Comparison of ENCODE assay signal across 7 mouse cellular contexts in the genomic region with DNA sequence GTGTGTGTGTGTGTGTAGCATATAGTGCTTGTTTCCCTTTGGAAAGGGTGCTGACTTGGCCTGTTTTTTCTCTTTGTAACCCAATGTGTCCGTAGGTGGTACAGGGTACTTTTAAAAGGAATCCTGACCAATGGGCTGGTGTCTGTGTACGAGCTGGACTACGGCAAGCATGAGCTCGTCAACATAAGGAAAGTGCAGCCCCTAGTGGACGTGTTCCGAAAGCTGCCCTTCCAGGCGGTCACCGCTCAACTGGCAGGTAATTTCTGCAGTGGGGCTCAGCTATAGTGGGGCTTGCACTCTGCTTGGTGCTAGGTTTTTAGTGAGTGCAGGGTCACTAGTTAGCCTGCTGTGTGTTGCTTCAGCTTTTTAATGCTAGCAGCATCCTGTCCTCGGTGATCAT. TPM values are rescaled to one million over a fixed set of nuclear protein-coding genes. Genes with fewer than 3 reads are reported as not detected.
DNase-seq lines count a peak whose midpoint lies in the region; ATAC-seq and TF ChIP-seq lines count a peak whose summit lies in the region.

No protein-coding gene starts in this region.

- H3K36me3 ChIP-seq in heart, embryonic 12.5 days: no peaks in the 10 kb centered on the region; the same call in 1 of the 2 replicates
- no peaks in the 10 kb centered on the region for H3K36me3 ChIP-seq in midbrain, embryonic 15.5 days (replicated peaks)

- H3K27me3 ChIP-seq in heart, embryonic 12.5 days (replicated peaks): no peaks in the 10 kb centered on the region
- no peaks in the 10 kb centered on the region for H3K27me3 ChIP-seq in Patski
- H3K27me3 ChIP-seq in midbrain, embryonic 15.5 days (replicated peaks): no peaks in the 10 kb centered on the region

- no peak overlapping the region for H3K27ac ChIP-seq in heart, embryonic 12.5 days (ENCODE audit: poor library complexity, severe bottlenecking)
- H3K27ac ChIP-seq in midbrain, embryonic 15.5 days: no peak overlapping the region

- H3K9ac ChIP-seq in heart, embryonic 12.5 days: no peak overlapping the region
- no peak overlapping the region for H3K9ac ChIP-seq in midbrain, embryonic 15.5 days

- intact Hi-C loops in heart, postnatal 14 days (cut with DNase I): loop anchor here (10.0 kb wide), 1 partner anchor 55 kb away; no protein-coding TSS in a partner anchor

- H3K4me3 ChIP-seq in heart, embryonic 12.5 days: no peak overlapping the region
- H3K4me3 ChIP-seq in midbrain, embryonic 15.5 days: no peak overlapping the region

- in situ Hi-C loops in Patski (cut with MboI; ENCODE audit: low pct_unique_long_range_greater_than_20kb): no loop called here

- no peaks in the 10 kb centered on the region for H3K9me3 ChIP-seq in heart, embryonic 12.5 days (replicated peaks)
- H3K9me3 ChIP-seq in midbrain, embryonic 15.5 days: no peaks in the 10 kb centered on the region

- peaks cover 33% of the 10 kb centered on the region for H3K4me1 ChIP-seq in heart, embryonic 12.5 days (replicated peaks)
- no peaks in the 10 kb centered on the region for H3K4me1 ChIP-seq in midbrain, embryonic 15.5 days

- 42% methylated on average over 9 of the region's 9 CpGs for whole genome bisulfite sequencing in heart, embryonic 12.5 days
- 52% methylated on average over 9 of the region's 9 CpGs for WGBS in midbrain, embryonic 15.5 days

- CTCF ChIA-PET in Patski (lab: Charles Lee): interaction anchor here (0.5 kb wide), 1 partner anchor 62 kb away, joined by 3 read pairs; no protein-coding TSS in a partner anchor

- POLR2A ChIA-PET in Patski (lab: Charles Lee): no interaction called here

- DNase-seq in heart, postnatal 14 days: peak; percentile 49 to 66
- DNase-seq in 416B (ENCODE audit: low read depth): peak; percentile 38
- DNase-seq in Patski (ENCODE audit: low read depth, low spot score): no peak
- DNase-seq in kidney, postnatal 4 days: peak; percentile 73 to 78
- no peak for DNase-seq in layer of hippocampus, postnatal 14 days (ENCODE audit: low spot score in 2 of 2)

- H3K4me2 ChIP-seq in heart, embryonic 12.5 days: no peak overlapping the region
- H3K4me2 ChIP-seq in midbrain, embryonic 15.5 days: no peak overlapping the region

- peak; percentile 33 for TF ChIP-seq CTCF in Patski (IDR thresholded peaks at IDR 0.05)

- ATAC-seq in heart, embryonic 12.5 days (ENCODE audit: insufficient number of reproducible peaks, low FRiP score): no peak
- ATAC-seq in Patski: no peak
- ATAC-seq in midbrain, embryonic 15.5 days (replicated peaks): no peak

RNA-seq across cellular contexts. Expression of a gene that starts 9.2 kb away (rescaled TPM):
- 100 to 1,000 TPM; 279 to 283 TPM for total RNA-seq in heart, postnatal 14 days (2021)
- polyA plus RNA-seq in heart, embryonic 12.5 days (2016; fragmentation: Nextera tagmentation; extraction: Ambion mirVana): 195 and 203 TPM in 2 replicates
- 14.7 TPM for polyA plus RNA-seq in Patski (2021)
- total RNA-seq in layer of hippocampus, postnatal 14 days (2021): 10 to 100 TPM; 11.9 to 13.5 TPM
- 0.65 and 0.83 TPM in 2 replicates for polyA plus RNA-seq in midbrain, embryonic 15.5 days (2015; fragmentation: Nextera tagmentation; extraction: Ambion mirVana)

Comparison
In these comparisons a context has a peak if more than half of its experiments do, and no peak if none do; other contexts are left out.
1. DNase-seq: peak in heart, postnatal 14 days (2 of 2), 416B (single experiment) and kidney, postnatal 4 days (2 of 2); none in Patski (single experiment) and layer of hippocampus, postnatal 14 days (0 of 2).
2. RNA of a gene that starts 9.2 kb away (polyA plus RNA-seq): 195 to 203 TPM in heart, embryonic 12.5 days; 14.7 TPM in Patski (single experiment) and 0.65 to 0.83 TPM in midbrain, embryonic 15.5 days; every median in the first group is over 10 times any median in the second.